Mouse (Mus musculus) hindbrain, embryonic 16.5 days (tissue): ENCODE measurements around the gene Hmgcr. TPM values are rescaled to one million over a fixed set of nuclear protein-coding genes. Genes with fewer than 3 reads are reported as not detected.
"Not testable (repeated sequence)": the region's sequence is repeated elsewhere in the genome, so short reads cannot be mapped to it uniquely, and the experiment has no call there.

Experiments
- ATAC-seq: fragments of 200-750 bp; cut with Nextera tagmentation; 2 replicates; pipeline ENCODE4 v1.8.0; 2017; ENCODE audit warnings: moderate TSS enrichment, moderate library complexity
- H3K27ac ChIP-seq: fragments of 300-500 bp; sonication (generic); 2 replicates; pipeline ENCODE4 v1.5.1; 2014; ENCODE audit warnings: low read depth, mild to moderate bottlenecking, control low read depth, low read length, moderate library complexity
- H3K27me3 ChIP-seq: fragments of 300-500 bp; sonication (generic); replicated peaks from 2 replicates; pipeline ENCODE4 v1.6.1; 2014; ENCODE audit warnings: low read length; ENCODE audit not compliant: control insufficient read depth, insufficient read depth
- H3K36me3 ChIP-seq: fragments of 300-500 bp; sonication (generic); 2 replicates; pipeline ENCODE4 v1.6.1; 2014; ENCODE audit warnings: mild to moderate bottlenecking, low read length, moderate library complexity, mixed read lengths; ENCODE audit not compliant: control insufficient read depth, insufficient read depth
- H3K4me1 ChIP-seq: fragments of 300-500 bp; sonication (generic); 2 replicates; pipeline ENCODE4 v1.6.1; 2014; ENCODE audit warnings: low read depth, low read length; ENCODE audit not compliant: control insufficient read depth, insufficient read depth
- H3K4me2 ChIP-seq: fragments of 300-500 bp; sonication (generic); 2 replicates; pipeline ENCODE4 v1.6.1; 2014; ENCODE audit warnings: mild to moderate bottlenecking, low read length, control low read depth, moderate library complexity
- H3K4me3 ChIP-seq: fragments of 300-500 bp; sonication (generic); 2 replicates; pipeline ENCODE4 v1.5.1; 2014; ENCODE audit warnings: mild to moderate bottlenecking, low read length, control low read depth, moderate library complexity
- H3K9ac ChIP-seq: fragments of 300-500 bp; sonication (generic); 2 replicates; pipeline ENCODE4 v1.6.1; 2014; ENCODE audit warnings: low read depth, mild to moderate bottlenecking, control low read depth, low read length, moderate library complexity
- H3K9me3 ChIP-seq: fragments of 300-500 bp; sonication (generic); 2 replicates; pipeline ENCODE4 v1.6.1; 2014; ENCODE audit warnings: mild to moderate bottlenecking, low read length, moderate library complexity; ENCODE audit not compliant: control insufficient read depth
- WGBS: fragments of 180-500 bp; shearing (Covaris S2); extraction: QIAGEN DNeasy Blood & Tissue Kit; methylation state at CpG from one replicate; pipeline ENCODE4 v1.1.7; 2014; 5-methylcytosine and 5-hydroxymethylcytosine counted together
- polyA plus RNA-seq: library from polyadenylated mRNA; unstranded; fragments of >200 nt; fragmentation: Nextera tagmentation; extraction: Ambion mirVana; gene quantifications from 2 replicates; pipeline ENCODE4 v1.2.1, GENCODE M21; 2015

Gene Hmgcr
- polyA plus RNA-seq, 1 experiment from 2014 or later: 160 TPM

GRCm38 (mm10) chr13:96672276-96672675, 1.5 kb upstream of the Hmgcr start:
- Histone ChIP-seq H3K4me3 (no peak overlapping the region), H3K4me1 (peaks cover 14% of the 10 kb centered on the region), H3K36me3 (no peaks in the 10 kb centered on the region), H3K9me3 (no peaks in the 10 kb centered on the region), H3K4me2 (no peak overlapping the region), H3K9ac (no peak overlapping the region), H3K27ac (no peak overlapping the region), H3K27me3 (no peaks in the 10 kb centered on the region)
- no peak for ATAC-seq
- 88% methylated on average over 6 of the region's 6 CpGs for WGBS

- H3K9ac ChIP-seq: no peak overlapping the region
Observed at GRCm38 (mm10) chr13:96671906-96672234, 1.1 kb upstream of the Hmgcr start.

GRCm38 (mm10) chr13:96671078-96671905, 556 bp upstream of the Hmgcr start:
- Histone ChIP-seq H3K4me2 (peak overlapping the region; percentile 64), H3K9ac (peak overlapping the region; percentile 59), H3K4me3 (peak overlapping the region; percentile 92), H3K27me3 (no peaks in the 10 kb centered on the region), H3K9me3 (no peaks in the 10 kb centered on the region), H3K4me1 (peaks cover 23% of the 10 kb centered on the region), H3K27ac (peak overlapping the region; percentile 91), H3K36me3 (no peaks in the 10 kb centered on the region)
- 14% methylated on average over 31 of the region's 31 CpGs for WGBS
- ATAC-seq: no peak; the same call in 1 of the 2 replicates

More at GRCm38 (mm10) chr13:96671906-96672234, 1.1 kb upstream of the Hmgcr start:
- Histone ChIP-seq H3K4me3 (no peak overlapping the region), H3K27ac (peak overlapping the region; percentile 91), H3K9me3 (no peaks in the 10 kb centered on the region), H3K36me3 (no peaks in the 10 kb centered on the region), H3K4me2 (no peak overlapping the region), H3K4me1 (peaks cover 18% of the 10 kb centered on the region), H3K27me3 (no peaks in the 10 kb centered on the region)
- ATAC-seq: no peak
- WGBS: 85% methylated on average over 5 of the region's 5 CpGs

GRCm38 (mm10) chr13:96670019-96670405, 724 bp downstream of the Hmgcr start:
- no peaks in the 10 kb centered on the region for H3K9me3 ChIP-seq
- no peak for ATAC-seq
- peak overlapping the region; percentile 94 for H3K9ac ChIP-seq
- peaks cover 23% of the 10 kb centered on the region for H3K4me1 ChIP-seq
- H3K27ac ChIP-seq: peak overlapping the region; percentile 99
- H3K36me3 ChIP-seq: peaks cover 8% of the 10 kb centered on the region
- 3% methylated on average over 13 of the region's 13 CpGs for WGBS
- H3K27me3 ChIP-seq: no peaks in the 10 kb centered on the region
- peak overlapping the region; percentile 80 for H3K4me2 ChIP-seq
- peak overlapping the region; percentile 92 for H3K4me3 ChIP-seq

- no peak for ATAC-seq
- Histone ChIP-seq H3K9me3 (no peaks in the 10 kb centered on the region), H3K4me3 (no peak overlapping the region), H3K27me3 (no peaks in the 10 kb centered on the region), H3K27ac (no peak overlapping the region), H3K4me1 (peaks cover 21% of the 10 kb centered on the region), H3K9ac (no peak overlapping the region), H3K36me3 (peaks cover 38% of the 10 kb centered on the region), H3K4me2 (no peak overlapping the region)
- 97% methylated on average over 7 of the region's 7 CpGs for WGBS
Observed at GRCm38 (mm10) chr13:96664419-96664974, 6.2 kb downstream of the Hmgcr start.

- ATAC-seq, H3K27me3 ChIP-seq, H3K4me3 ChIP-seq, H3K4me2 ChIP-seq, H3K9me3 ChIP-seq, H3K9ac ChIP-seq, H3K27ac ChIP-seq: not testable (repeated sequence)
- WGBS: 93% methylated on average over 4 of the region's 4 CpGs
- Histone ChIP-seq H3K36me3 (peaks cover 48% of the 10 kb centered on the region), H3K4me1 (peaks cover 17% of the 10 kb centered on the region)
Observed at GRCm38 (mm10) chr13:96663120-96663519, 7.6 kb downstream of the Hmgcr start.

- Histone ChIP-seq H3K27me3 (no peaks in the 10 kb centered on the region), H3K36me3 (peaks cover 65% of the 10 kb centered on the region), H3K9me3 (no peaks in the 10 kb centered on the region), H3K4me1 (no peaks in the 10 kb centered on the region), H3K27ac (no peak overlapping the region), H3K4me2 (no peak overlapping the region), H3K4me3 (no peak overlapping the region), H3K9ac (no peak overlapping the region)
- 33% methylated on average over 10 of the region's 10 CpGs for WGBS
- ATAC-seq: peak; percentile 65
Observed at GRCm38 (mm10) chr13:96660095-96660860, 10.5 kb downstream of the Hmgcr start.

GRCm38 (mm10) chr13:96658936-96659335, 11.8 kb downstream of the Hmgcr start:
- Histone ChIP-seq H3K9ac (no peak overlapping the region), H3K27me3 (no peaks in the 10 kb centered on the region), H3K27ac (no peak overlapping the region), H3K9me3 (no peaks in the 10 kb centered on the region), H3K36me3 (peaks cover 66% of the 10 kb centered on the region), H3K4me1 (no peaks in the 10 kb centered on the region), H3K4me3 (no peak overlapping the region), H3K4me2 (no peak overlapping the region)
- no peak for ATAC-seq
- WGBS: 92% methylated on average over 7 of the region's 7 CpGs

GRCm38 (mm10) chr13:96656673-96657072, 14.1 kb downstream of the Hmgcr start:
- Histone ChIP-seq H3K4me1 (no peaks in the 10 kb centered on the region), H3K27ac (no peak overlapping the region), H3K36me3 (peaks cover 60% of the 10 kb centered on the region), H3K4me3 (no peak overlapping the region), H3K4me2 (no peak overlapping the region), H3K9me3 (no peaks in the 10 kb centered on the region), H3K9ac (no peak overlapping the region), H3K27me3 (no peaks in the 10 kb centered on the region)
- no peak for ATAC-seq
- whole genome bisulfite sequencing: 74% methylated on average over 1 of the region's 1 CpGs
